Mouse (Mus musculus): Measurements from ENCODE around the gene Trcg1. TPM values are rescaled to one million over a fixed set of nuclear protein-coding genes. Genes with fewer than 3 reads are reported as not detected.
A peak's percentile ranks its signal among the peaks of the same experiment; 100 is the strongest.
"Not testable (repeated sequence)": the region's sequence is repeated elsewhere in the genome, so short reads cannot be mapped to it uniquely, and the experiment has no call there.

Gene Trcg1
- total RNA-seq (2021): not detected
- polyA plus RNA-seq (2012; rRNA removed): not detected in 2 replicates
- long read RNA-seq: 0 reads

- no peak for DNase-seq
Measured at GRCm38 (mm10) chr9:57236256-57236655, at the start of gene Trcg1. Trcg1 (plus strand) TSS chr9:57236556.

GRCm38 (mm10) chr9:57196708-57197107, 39.6 kb upstream of the Trcg1 start:
- no peak for DNase-seq

GRCm38 (mm10) chr9:57197414-57197813, 38.9 kb upstream of the Trcg1 start:
- no peak for DNase-seq

GRCm38 (mm10) chr9:57202981-57203380, 33.4 kb upstream of the Trcg1 start:
- no peak for DNase-seq

- not testable (repeated sequence) for DNase-seq
Measured at GRCm38 (mm10) chr9:57203571-57203970, 32.8 kb upstream of the Trcg1 start.

GRCm38 (mm10) chr9:57206896-57207295, 29.5 kb upstream of the Trcg1 start:
- no peak for DNase-seq

- peak; percentile 28 for DNase-seq
Measured at GRCm38 (mm10) chr9:57209316-57209715, 27.0 kb upstream of the Trcg1 start.

- DNase-seq: no peak
Measured at GRCm38 (mm10) chr9:57212448-57213222, 23.7 kb upstream of the Trcg1 start.

GRCm38 (mm10) chr9:57214500-57214899, 21.9 kb upstream of the Trcg1 start:
- DNase-seq: no peak

GRCm38 (mm10) chr9:57217220-57217619, 19.1 kb upstream of the Trcg1 start:
- DNase-seq: no peak

- DNase-seq: no peak
Measured at GRCm38 (mm10) chr9:57218776-57219175, 17.6 kb upstream of the Trcg1 start.

- no peak for DNase-seq
Measured at GRCm38 (mm10) chr9:57219511-57219910, 16.8 kb upstream of the Trcg1 start.

- peak; percentile 38 for DNase-seq
Measured at GRCm38 (mm10) chr9:57220356-57220755, 16.0 kb upstream of the Trcg1 start.

- no peak for DNase-seq
Measured at GRCm38 (mm10) chr9:57223341-57223740, 13.0 kb upstream of the Trcg1 start.

- no peak for DNase-seq
Measured at GRCm38 (mm10) chr9:57225780-57226627, 10.4 kb upstream of the Trcg1 start.

GRCm38 (mm10) chr9:57226628-57227122, 9.7 kb upstream of the Trcg1 start:
- DNase-seq: not testable (repeated sequence)

GRCm38 (mm10) chr9:57227203-57227602, 9.2 kb upstream of the Trcg1 start:
- no peak for DNase-seq

- no peak for DNase-seq
Measured at GRCm38 (mm10) chr9:57228186-57228585, 8.2 kb upstream of the Trcg1 start.

- peak; percentile 61 for DNase-seq
Measured at GRCm38 (mm10) chr9:57229726-57230125, 6.6 kb upstream of the Trcg1 start.

- no peak for DNase-seq
Measured at GRCm38 (mm10) chr9:57230146-57230783, 6.1 kb upstream of the Trcg1 start.

GRCm38 (mm10) chr9:57231536-57232255, 4.7 kb upstream of the Trcg1 start:
- DNase-seq: no peak
